Mouse (Mus musculus): ENCODE measurements around the gene Btg4. TPM values are rescaled to one million over a fixed set of nuclear protein-coding genes. Genes with fewer than 3 reads are reported as not detected.

Btg4 gene
- total and polyA plus RNA-seq, 2 experiments from 2014 or later: not detected

DNA sequence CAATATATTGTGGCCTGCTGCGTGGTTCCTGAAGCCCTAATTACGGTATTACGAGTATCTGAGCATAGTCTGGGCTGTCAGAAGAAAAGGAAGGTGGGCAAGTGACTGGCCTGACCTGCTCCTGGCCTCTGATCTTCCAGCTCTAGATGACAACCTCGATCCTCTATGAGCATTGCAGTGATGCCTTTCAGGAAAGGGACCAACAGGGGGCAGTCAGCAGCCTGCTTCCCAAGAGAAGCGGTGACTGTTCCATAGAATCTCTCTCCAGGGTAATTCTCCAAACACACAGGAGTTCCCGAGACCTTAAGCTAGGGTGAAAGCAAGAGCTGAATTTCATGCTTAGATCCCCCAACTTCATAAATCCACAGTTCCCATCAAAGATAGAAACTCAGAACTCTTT is 83.5 kb downstream of the Btg4 start:
- DNase-seq (ENCODE audit: low spot score): no peak
- H3K4me2 ChIP-seq (ENCODE audit: low read depth, low read length): no peak overlapping the region
- H3K4me3 ChIP-seq (ENCODE audit: low read depth, low read length): no peak overlapping the region
- H3K4me1 ChIP-seq (ENCODE audit: control insufficient read depth, insufficient read depth): no peaks in the 10 kb centered on the region
- TF ChIP-seq EP300 (IDR thresholded peaks at IDR 0.05; ENCODE audit: low read depth) (no peak), CTCF (IDR thresholded peaks at IDR 0.05; ENCODE audit: low read depth) (no peak)
- no peak overlapping the region for H3K27ac ChIP-seq (ENCODE audit: low read depth)
- no peaks in the 10 kb centered on the region for H3K36me3 ChIP-seq (replicated peaks; ENCODE audit: control insufficient read depth, insufficient read depth, low read length)
- ATAC-seq (ENCODE audit: insufficient read depth, low read depth): no peak
- no peak overlapping the region for H3K9ac ChIP-seq (replicated peaks; ENCODE audit: low read depth, low read length)
- H3K27me3 ChIP-seq (ENCODE audit: control insufficient read depth, insufficient read depth, low read length): no peaks in the 10 kb centered on the region
- H3K9me3 ChIP-seq (replicated peaks; ENCODE audit: control insufficient read depth, low read length): no peaks in the 10 kb centered on the region
- WGBS: 63% methylated on average over 6 of the region's 6 CpGs

GRCm38 (mm10) chr9:51146496-51146895 is 85.8 kb downstream of the Btg4 start:
- no peak for TF ChIP-seq CTCF (IDR thresholded peaks at IDR 0.05; ENCODE audit: low read depth)
- TF ChIP-seq EP300 (IDR thresholded peaks at IDR 0.05; ENCODE audit: low read depth): no peak
- 53% methylated on average over 4 of the region's 4 CpGs for WGBS

DNA sequence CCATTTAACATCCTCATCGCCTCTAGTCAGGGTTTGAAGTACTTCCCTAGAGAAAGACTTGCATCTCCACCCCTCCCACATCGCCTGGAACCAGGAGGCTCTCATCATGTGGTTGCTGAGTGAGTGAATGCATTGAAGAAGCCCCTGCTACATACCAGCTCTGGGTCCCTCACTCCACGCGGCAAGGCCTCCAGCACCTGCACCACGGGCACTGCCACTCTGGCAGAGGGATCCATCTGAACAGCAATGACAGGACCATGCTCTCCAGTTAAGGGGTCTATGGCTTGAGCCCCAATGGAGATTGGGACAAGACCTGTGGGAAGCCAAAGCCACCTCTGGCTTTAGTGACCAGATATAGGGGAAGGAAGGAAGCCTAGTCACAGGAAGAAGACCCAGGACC is 86.6 kb downstream of the Btg4 start:
- ATAC-seq (ENCODE audit: insufficient read depth, low read depth) (no peak), DNase-seq (ENCODE audit: low spot score) (no peak)
- H3K4me1 ChIP-seq (ENCODE audit: control insufficient read depth, insufficient read depth): no peaks in the 10 kb centered on the region
- no peak overlapping the region for H3K4me3 ChIP-seq (ENCODE audit: low read depth, low read length)
- 76% methylated on average over 5 of the region's 5 CpGs for WGBS
- no peak overlapping the region for H3K4me2 ChIP-seq (ENCODE audit: low read depth, low read length)
- no peaks in the 10 kb centered on the region for H3K36me3 ChIP-seq (replicated peaks; ENCODE audit: control insufficient read depth, insufficient read depth, low read length)
- H3K9ac ChIP-seq (replicated peaks; ENCODE audit: low read depth, low read length): no peak overlapping the region
- no peaks in the 10 kb centered on the region for H3K9me3 ChIP-seq (replicated peaks; ENCODE audit: control insufficient read depth, low read length)
- H3K27me3 ChIP-seq (ENCODE audit: control insufficient read depth, insufficient read depth, low read length): peaks cover 5% of the 10 kb centered on the region; the same call in 1 of the 2 replicates
- TF ChIP-seq CTCF (IDR thresholded peaks at IDR 0.05; ENCODE audit: low read depth) (no peak), EP300 (IDR thresholded peaks at IDR 0.05; ENCODE audit: low read depth) (no peak)
- H3K27ac ChIP-seq (ENCODE audit: low read depth): no peak overlapping the region

More at GRCm38 (mm10) chr9:51146496-51146895, 85.8 kb downstream of the Btg4 start:
- H3K4me2 ChIP-seq (ENCODE audit: low read depth, low read length): no peak overlapping the region
- H3K36me3 ChIP-seq (replicated peaks; ENCODE audit: control insufficient read depth, insufficient read depth, low read length): no peaks in the 10 kb centered on the region
- no peaks in the 10 kb centered on the region for H3K9me3 ChIP-seq (replicated peaks; ENCODE audit: control insufficient read depth, low read length)
- no peak for DNase-seq (ENCODE audit: low spot score)
- H3K27me3 ChIP-seq (ENCODE audit: control insufficient read depth, insufficient read depth, low read length): no peaks in the 10 kb centered on the region
- no peak overlapping the region for H3K4me3 ChIP-seq (ENCODE audit: low read depth, low read length)
- H3K27ac ChIP-seq (ENCODE audit: low read depth): no peak overlapping the region
- no peak for ATAC-seq (ENCODE audit: insufficient read depth, low read depth)
- no peaks in the 10 kb centered on the region for H3K4me1 ChIP-seq (ENCODE audit: control insufficient read depth, insufficient read depth)
- H3K9ac ChIP-seq (replicated peaks; ENCODE audit: low read depth, low read length): no peak overlapping the region

GRCm38 (mm10) chr9:51152079-51152752 is 91.5 kb downstream of the Btg4 start:
- no peak overlapping the region for H3K4me3 ChIP-seq (ENCODE audit: low read depth, low read length)
- H3K27ac ChIP-seq (ENCODE audit: low read depth): no peak overlapping the region
- no peaks in the 10 kb centered on the region for H3K9me3 ChIP-seq (replicated peaks; ENCODE audit: control insufficient read depth, low read length)
- H3K4me1 ChIP-seq (ENCODE audit: control insufficient read depth, insufficient read depth): no peaks in the 10 kb centered on the region
- no peak overlapping the region for H3K4me2 ChIP-seq (ENCODE audit: low read depth, low read length)
- 15% methylated on average over 13 of the region's 13 CpGs for WGBS
- peaks cover 5% of the 10 kb centered on the region; the same call in 1 of the 2 replicates for H3K27me3 ChIP-seq (ENCODE audit: control insufficient read depth, insufficient read depth, low read length)
- no peak for TF ChIP-seq EP300 (IDR thresholded peaks at IDR 0.05; ENCODE audit: low read depth)
- TF ChIP-seq CTCF (IDR thresholded peaks at IDR 0.05; ENCODE audit: low read depth): peak; percentile 76
- H3K36me3 ChIP-seq (replicated peaks; ENCODE audit: control insufficient read depth, insufficient read depth, low read length): no peaks in the 10 kb centered on the region
- DNase-seq (ENCODE audit: low spot score) (peak; percentile 78), ATAC-seq (ENCODE audit: insufficient read depth, low read depth) (0 out of 2 replicates have a peak, but pooled peaks have one; percentile 33)
- H3K9ac ChIP-seq (replicated peaks; ENCODE audit: low read depth, low read length): no peak overlapping the region

DNA sequence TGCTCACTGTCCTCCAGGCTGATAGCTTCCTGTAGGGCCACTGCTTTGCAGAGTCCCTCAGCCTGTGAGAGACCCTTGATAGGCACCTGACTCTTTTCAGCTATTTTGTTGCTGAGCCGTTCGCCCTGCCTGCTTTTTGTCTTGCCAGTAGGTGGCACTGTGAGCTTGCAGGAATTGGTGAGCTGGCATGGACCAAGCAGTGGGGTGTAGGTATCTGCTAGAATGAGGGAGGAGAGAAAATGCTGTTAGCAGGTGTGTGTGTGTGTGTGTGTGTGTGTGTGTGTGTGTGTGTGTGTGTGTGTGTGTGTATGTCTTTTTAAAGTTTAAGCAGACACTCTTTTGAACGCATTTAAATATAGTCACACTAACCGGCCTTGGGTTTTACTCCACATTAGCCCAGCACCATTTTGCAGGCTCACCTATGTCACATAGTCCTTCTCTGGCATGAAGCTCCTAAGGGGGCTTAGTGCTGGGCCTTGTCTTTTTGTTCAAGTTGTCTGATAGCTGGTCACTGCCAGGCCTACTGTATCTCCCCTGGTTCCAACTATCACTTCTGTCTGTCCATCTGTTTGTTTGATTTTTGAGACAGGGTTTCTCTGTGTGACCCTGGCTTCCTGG is 101.2 kb downstream of the Btg4 start:
- H3K27me3 ChIP-seq (ENCODE audit: control insufficient read depth, insufficient read depth, low read length): no peaks in the 10 kb centered on the region
- H3K36me3 ChIP-seq (replicated peaks; ENCODE audit: control insufficient read depth, insufficient read depth, low read length): no peaks in the 10 kb centered on the region
- no peaks in the 10 kb centered on the region for H3K4me1 ChIP-seq (ENCODE audit: control insufficient read depth, insufficient read depth)
- no peak overlapping the region for H3K9ac ChIP-seq (replicated peaks; ENCODE audit: low read depth, low read length)
- TF ChIP-seq CTCF (IDR thresholded peaks at IDR 0.05; ENCODE audit: low read depth) (peak; percentile 99), EP300 (IDR thresholded peaks at IDR 0.05; ENCODE audit: low read depth) (no peak)
- ATAC-seq (ENCODE audit: insufficient read depth, low read depth): peak; percentile 75; the same call in 1 of the 2 replicates
- no peak overlapping the region for H3K4me2 ChIP-seq (ENCODE audit: low read depth, low read length)
- DNase-seq (ENCODE audit: low spot score): peak; percentile 65
- H3K9me3 ChIP-seq (replicated peaks; ENCODE audit: control insufficient read depth, low read length): no peaks in the 10 kb centered on the region
- no peak overlapping the region for H3K27ac ChIP-seq (ENCODE audit: low read depth)
- 28% methylated on average over 4 of the region's 4 CpGs for WGBS
- H3K4me3 ChIP-seq (ENCODE audit: low read depth, low read length): no peak overlapping the region

Data from heart, postnatal 0 days (tissue).